Mouse (Mus musculus) megakaryocyte, embryonic 14.5 days (primary cell): ENCODE results near the gene Ercc2.

Source experiments
- FLI1 ChIP-seq: IDR thresholded peaks from 2 replicates; pipeline ENCODE4 v1.6.1; 2012; ENCODE audit warnings: low read length, inconsistent platforms, mixed read lengths
- GATA1 ChIP-seq: IDR thresholded peaks from 3 replicates; pipeline ENCODE4 v1.6.1; 2012; ENCODE audit warnings: mixed read lengths, low read length, inconsistent platforms, borderline replicate concordance

DNA sequence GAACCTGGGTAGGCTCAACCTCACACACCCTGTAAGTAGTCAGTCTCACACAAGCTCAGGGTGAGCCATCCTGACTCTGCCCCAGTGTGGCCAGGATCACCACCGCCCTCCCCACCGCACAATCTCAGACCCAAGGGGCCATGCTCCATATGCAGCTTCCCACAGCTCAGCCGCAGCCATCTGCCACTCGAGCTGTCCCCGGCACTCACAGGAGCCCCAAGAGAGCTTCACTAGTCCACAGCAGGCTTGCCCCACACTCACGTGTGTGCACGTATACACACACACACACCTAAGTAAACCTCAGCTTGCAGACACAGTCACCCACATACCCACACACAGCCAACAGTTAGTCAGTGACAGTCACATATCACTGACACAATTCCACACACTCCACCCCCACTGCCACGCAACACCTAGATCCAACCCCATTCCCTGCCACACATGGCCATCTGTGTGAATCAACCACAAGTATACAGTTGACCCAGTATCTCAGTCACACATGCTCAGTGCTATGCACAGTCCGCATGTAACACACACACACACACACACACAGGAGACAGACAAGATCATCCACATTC lies 20.8 kb downstream of the Ercc2 start:
- TF ChIP-seq GATA1 (no peak), FLI1 (no peak)
